Mouse (Mus musculus) megakaryocyte progenitor cell, adult 5-6 weeks (primary cell): ENCODE results near the gene Ppfia2. TPM values are rescaled to one million over a fixed set of nuclear protein-coding genes. Genes with fewer than 3 reads are reported as not detected.

ENCODE experiments used
- ATAC-seq: replicated peaks from 2 replicates; pipeline ENCODE4 v1.8.0; 2016; ENCODE audit warnings: mild to moderate bottlenecking, moderate TSS enrichment, inconsistent platforms; ENCODE audit not compliant: poor library complexity
- total RNA-seq, 2 experiments: library from RNA; stranded (forward) in 1 of 2; stranded (reverse) in 1 of 2; fragments of 157-497, 149-512 nt in 1 of 2; fragments of 200-1000 nt in 1 of 2; gene quantifications; 2 replicates each; pipeline versions ENCODE4 v1.2.3 to v1.2.4; 2015 to 2017

Gene Ppfia2
- not detected in 2 replicates for total RNA-seq (2015)
- total RNA-seq (2017) = not detected in 2 replicates

DNA sequence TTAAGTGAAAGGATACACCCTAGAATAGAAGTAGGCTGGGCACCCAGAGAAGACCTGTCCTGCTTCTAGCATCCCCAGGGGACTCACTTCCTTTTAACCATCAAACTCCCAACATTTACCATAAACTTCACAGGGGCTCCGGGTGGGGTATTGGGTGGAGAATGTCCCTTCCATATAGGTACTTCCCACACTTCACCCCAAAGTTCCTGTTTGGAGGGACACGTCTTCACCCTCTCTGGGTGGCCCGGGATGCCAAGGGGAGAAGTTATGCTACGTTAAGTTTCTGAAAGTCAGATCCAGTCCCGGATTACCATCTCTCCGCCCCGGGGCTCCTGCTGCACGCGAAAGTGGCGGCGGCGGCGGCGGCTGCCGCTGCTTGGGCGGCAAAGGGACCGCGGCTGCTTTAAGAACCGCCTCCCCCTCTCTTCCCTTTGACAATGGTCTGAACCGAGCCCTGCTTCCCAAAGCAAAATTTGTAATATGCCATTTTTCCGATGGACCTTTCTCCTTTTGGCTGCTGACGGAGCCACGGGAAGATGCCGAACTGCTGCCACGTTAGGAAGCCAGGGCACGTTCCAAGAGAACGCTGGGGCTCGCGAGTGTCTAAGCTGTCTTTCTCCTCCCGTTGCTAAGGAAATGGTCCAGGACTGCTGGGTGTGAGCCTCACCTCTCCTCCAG is at the start of gene Ppfia2:
Gene Ppfia2 (plus strand): TSS at position 485 of the 678 bp plus-strand sequence.
- peak; percentile 46; the same call in 1 of the 2 replicates for ATAC-seq

DNA sequence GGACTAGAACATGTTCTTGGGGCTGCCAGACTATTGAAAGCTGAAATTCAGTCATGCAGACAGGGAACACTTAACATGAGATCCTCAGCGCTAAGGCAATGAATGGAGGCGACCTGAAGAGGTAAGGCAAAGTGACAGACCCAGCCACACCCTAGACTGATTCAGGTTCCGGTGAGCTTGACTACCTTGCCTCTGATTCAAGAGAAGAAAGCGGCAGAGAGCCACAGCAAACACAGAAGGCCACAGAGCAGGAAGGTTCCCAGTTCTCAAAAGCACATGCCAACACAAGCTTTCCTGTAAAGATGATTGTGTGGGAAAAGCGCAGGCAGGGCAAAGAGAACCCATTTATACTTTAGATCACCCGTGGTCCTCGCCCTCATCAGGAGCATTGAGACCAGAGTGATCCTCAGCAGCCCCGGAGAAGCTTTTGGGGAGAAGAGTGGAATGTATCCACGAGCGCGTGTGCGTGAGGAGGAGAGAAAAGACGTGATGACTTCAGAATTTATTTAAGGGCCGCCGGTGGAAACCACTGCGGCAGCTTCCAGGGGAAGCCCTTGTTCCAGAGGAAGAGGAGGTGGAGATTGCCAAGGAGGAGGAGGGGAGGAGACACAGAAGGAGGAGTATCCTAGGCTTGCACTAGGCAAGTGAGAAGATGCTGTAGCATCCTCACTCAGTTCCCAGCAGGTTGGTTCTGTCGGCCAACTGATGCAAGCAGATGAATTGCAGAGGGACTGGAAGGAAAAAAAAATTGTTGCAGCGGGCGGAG is 1.0 kb upstream of the Ppfia2 start:
- ATAC-seq = no peak

DNA sequence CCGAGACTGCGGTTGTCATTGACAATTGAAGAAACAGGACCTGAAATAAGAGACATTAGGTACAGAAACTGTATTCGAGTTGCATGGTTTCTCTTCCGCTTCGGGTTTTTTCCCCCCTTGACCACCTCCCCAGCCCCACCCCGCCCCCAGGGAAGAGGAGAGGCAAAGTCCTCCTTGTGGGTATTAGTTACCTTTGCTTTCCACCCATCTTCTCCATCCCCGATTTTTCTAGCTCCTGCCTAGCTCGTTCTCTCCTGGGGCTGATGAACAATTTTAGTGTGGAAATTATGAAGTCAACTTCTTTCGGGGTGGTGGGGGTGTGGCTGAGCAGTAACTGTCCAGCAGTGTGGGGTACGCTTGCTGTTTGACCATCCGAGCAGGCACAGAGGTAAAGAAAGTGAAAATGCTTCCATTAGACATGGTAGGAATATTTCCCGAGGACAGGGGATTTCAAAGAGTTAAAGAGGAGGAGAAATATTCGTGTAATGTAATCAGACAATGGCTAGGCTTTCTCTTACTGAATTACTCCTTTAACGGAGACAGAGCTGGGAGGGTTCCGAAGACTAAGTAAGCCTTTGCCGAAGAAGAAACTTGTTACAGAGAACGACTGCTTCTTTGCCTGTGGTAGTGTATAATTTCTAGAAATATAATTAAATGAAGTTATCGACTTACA is 530 bp downstream of the Ppfia2 start:
- no peak; the same call in 1 of the 2 replicates for ATAC-seq

DNA sequence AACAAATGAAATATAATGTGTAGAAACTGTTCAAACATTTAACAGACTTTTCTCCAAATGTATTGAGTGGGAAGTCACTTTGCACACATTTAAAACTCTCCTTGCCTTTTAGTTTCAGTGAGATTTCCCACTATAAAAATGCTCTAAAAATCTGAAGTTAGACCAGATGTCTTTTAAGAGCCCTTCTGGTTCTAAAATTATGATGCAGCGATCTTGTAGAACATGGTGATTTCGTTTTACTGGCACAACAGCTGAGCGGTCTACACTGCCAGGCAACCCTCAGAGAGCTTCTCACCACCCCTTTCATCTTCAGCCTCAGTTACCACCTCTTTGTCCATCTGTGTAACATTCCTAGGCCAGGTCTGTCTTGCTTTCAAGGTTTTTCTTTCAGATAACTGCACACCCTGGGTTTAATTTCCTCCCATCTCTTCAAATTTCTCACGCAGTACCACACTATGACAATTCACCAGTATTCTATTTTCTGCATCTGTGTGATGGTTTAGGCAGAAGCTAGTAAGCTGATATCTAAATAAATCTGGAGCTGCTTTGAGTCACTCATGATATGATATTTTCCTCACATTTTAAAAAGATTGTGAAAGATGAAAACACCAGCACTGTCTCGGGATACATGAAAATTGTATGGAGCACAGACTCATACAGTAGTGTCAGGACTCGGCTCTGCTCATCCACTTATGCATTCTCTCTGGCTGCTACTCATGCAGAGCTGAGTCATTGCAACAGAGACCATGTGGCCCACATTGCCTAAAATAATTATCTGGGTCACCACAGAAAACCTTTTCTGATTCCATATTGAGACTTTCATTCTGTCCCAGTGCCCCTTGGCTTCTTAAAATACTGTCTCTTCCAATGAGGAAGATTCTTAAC is 39.4 kb downstream of the Ppfia2 start:
- ATAC-seq = no peak

DNA sequence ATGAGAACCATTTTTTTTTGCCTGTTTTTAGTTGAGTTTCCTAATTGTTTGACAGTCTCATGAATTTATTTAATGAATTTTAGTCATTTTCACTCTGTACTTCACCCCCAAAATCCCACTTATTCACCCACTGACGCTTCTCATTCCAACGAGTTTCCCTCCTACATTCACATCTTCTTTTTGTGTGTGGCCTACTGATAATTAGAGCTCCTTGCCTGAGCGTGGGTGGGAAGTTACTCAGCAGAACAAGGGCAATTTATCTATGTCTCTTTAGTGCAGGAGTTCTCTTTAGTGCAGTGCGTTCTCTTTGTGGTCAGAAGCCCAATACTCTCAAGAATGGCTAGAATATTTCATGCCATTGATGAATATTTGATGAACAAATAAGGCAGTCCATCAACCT is 95.9 kb downstream of the Ppfia2 start:
- ATAC-seq = no peak

DNA sequence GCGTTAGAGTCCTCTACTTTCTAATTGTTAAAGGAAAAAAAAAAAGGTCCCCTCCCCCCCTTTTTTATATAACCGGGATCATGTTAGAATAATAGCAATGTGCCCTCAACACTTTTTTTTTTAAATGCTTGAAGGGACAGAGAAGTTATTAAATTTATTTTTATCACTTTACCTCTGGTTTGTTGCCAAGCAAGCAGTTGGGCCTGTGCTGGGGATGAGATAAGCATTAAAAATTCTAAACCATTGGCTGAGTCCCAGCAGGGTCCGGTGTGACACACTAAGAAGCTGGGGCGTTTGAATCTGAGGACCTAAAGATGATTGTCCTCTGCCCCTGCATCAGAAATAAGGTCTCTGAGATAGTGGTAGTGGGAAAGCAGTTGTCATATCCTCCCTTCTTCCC is 114.9 kb downstream of the Ppfia2 start:
- peak; percentile 59 for ATAC-seq

DNA sequence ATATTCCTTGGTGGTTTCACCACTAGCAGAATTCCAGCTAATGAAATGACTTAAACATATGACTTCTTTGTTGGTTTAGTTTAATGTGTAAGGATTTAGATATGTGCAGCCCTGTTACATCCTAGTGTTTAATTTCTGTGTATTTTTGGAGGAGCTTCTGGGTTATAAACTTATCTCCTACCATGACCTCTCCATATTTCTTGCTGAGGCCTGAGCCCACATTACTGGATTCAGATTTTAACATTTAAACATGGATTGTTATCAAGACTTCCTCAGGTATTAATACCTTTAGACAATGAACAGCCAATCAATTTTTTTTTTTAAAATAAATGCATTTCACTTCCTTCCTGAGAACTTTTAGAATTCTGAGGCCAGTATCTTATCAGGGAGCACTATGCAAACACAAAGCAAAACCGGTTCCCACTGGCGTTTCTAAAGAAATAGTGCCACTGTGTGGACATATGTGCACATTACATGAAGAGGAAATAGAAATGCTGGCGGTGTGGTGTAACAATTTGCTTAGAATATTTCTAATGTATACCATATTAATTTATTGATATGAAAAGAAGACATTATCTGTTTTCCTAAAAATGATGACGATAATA is 115.4 kb downstream of the Ppfia2 start:
- peak; percentile 98 for ATAC-seq

DNA sequence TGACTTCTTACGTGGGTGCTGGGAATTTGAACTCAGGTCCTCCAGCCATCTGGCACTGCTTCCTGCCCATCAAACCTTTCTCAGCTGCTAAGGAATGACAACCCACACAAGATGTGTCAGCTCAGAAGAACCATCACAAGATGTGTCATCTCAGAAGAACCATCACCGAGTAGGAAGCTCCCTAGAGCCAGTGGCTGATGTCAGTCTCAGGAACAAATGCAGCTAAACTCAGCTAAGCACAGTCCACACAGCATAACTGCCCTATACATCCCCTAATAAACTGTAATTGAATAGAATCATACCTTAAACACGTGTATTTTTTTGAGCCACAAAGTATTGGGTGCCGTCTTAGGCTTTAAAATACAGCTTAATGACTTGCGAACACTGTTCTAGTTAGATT is 117.7 kb downstream of the Ppfia2 start:
- ATAC-seq = no peak

DNA sequence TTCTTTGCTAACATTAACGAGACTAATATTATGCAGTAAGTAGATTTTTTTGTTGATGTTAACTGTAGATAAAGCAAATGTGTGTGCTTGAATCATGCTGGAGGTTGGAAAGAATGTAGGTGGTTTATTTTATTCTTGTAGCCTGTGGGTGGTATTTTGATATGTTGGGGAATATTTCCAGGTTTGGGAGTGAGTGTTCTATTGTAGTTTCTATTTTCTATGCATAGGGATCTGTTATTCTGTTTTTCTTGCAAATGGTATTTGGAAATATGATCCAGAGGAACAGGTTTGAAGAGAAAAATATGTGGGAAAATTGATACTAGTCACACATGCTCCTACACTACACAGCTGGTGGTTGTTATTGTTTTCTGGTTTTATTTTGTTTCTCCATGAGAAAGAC is 120.8 kb downstream of the Ppfia2 start:
- ATAC-seq = no peak

DNA sequence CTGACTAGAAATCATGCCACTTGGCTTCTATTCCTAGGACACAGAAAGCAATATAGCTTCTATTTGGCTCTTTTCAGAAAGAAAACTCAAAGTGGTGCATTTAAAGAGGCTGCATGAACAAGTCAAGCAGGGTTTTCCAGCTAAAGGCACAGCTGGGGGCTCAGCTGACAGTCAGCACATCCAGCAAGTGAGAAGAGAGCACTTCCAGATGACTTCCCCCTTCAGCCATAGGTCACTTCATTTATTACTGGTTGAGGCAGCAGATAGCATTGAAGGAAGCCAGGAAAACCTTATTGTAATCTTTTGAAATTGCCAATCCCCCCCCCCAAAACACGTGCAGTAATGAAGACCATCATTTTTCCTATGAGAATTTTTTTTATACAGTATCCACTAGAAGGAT is 126.8 kb downstream of the Ppfia2 start:
- ATAC-seq = no peak

DNA sequence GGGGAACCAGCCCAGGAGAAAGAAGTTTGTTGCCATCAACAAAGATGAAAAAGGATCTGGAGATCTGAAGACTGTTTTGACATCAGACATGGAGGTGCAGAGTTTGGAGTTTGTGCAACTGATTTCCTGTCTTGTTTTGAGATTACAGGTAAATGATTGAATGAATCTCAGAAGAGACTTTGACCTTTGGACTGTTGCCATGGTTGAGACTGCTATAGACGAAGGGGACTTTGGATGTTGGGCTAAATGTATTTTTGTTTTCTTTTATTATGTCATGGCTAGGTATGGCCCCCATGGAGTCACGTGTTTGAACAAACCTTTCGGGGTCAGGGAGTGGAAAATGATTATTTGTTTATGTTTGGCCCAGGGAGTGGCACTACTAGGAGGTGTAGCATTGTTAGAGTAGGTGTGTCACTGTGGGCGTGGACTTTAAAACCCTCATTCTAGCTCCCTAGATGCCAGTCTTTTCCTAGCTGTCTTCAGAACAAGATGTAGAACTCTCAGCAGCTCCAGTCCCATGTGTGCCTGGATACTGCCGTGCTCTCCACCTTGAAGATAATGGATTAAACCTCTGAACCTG is 133.3 kb downstream of the Ppfia2 start:
- no peak for ATAC-seq

DNA sequence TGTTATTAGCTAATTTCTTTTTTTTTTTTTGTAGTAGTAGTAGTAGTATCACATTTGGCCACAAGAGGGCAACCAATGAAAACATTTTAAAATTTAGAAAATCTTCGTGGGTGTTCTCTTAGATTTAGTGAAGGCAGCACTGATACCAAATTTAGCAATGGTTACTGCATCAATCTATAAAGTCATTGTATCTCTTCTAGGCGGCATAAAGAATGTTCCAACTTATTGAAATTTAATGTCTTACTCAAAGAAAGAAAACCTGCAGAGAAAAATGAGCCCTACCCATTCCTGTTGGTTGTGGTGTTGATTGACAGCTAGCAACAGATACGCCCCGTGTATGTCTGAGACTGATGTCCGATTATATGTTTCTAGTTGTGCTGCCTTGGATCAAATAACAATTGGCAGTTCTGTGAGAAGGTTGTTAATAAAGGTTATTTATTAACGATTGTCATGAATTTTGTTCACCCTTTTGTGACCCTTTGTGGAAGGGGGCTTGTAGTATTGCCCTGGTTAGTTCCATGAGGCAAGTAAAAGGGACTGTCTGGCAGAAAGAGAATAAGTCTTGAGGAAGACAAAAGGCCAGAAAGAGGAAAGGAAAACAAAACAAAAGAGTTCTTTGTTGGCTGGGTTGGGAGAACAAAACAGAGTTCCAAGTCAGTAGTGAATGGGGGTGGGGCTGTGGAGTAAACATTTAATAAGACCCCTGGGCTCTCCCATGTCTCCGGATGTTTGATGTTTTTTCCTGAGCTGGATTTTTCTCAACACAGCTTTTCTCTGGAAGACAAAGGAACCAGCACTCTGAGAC is 139.2 kb downstream of the Ppfia2 start:
- ATAC-seq = peak; percentile 58; the same call in 1 of the 2 replicates

DNA sequence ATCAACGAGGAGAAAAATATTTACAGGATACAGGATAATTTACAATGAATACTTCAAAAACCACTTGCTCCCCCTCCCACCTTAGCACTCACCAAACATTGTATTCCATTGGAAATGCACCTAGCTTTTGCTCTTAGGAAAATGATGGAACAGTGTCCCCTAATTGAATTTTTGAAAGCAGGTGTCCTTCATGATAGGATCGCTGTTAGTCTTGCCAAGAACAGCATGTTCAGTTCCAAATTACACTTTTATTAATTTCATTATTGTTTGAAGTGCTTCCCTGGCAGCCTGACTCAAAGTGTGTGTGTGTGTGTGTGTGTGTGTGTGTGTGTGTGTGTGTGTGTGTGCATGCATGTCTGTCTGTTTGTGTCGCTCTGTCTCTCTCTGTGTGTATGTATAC is 140.1 kb downstream of the Ppfia2 start:
- no peak for ATAC-seq

DNA sequence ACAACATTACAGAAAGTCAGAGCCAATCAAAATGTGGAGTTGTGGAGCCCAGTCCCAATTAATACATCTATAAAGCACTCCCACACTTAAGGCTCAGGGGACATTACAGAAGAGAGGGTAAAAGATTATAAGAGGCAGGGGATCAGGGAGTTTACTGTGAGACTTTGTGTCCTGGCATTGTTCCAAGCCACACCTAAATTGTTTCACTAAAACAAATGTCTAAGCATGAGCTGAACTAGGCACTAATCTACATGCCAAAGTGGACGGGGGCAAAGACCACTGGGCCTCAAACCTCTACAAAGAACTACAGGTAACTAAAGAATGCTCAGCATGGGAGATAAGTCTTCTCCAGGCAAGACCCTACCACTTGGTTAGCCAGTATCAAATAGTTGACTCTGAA is 148.1 kb downstream of the Ppfia2 start:
- no peak for ATAC-seq

DNA sequence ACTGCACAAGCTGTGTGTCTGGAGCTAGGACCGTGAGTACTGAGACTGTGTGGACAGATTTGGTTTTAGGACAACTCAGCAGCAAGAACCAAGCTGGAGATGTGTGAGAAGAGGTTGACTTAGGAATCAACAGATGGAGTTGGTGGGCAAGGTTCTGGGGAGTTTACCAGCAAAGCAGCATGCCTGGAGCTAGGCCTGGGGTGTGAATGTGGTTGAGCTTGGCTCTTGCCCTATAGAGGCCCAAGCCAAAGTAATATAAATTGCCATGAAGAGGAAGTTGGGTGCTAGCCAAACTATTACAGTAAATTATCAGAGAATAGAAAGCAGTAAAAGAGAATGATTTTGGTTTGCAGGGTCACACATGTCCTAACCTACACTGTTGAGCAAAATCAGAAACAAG is 150.8 kb downstream of the Ppfia2 start:
- no peak for ATAC-seq

DNA sequence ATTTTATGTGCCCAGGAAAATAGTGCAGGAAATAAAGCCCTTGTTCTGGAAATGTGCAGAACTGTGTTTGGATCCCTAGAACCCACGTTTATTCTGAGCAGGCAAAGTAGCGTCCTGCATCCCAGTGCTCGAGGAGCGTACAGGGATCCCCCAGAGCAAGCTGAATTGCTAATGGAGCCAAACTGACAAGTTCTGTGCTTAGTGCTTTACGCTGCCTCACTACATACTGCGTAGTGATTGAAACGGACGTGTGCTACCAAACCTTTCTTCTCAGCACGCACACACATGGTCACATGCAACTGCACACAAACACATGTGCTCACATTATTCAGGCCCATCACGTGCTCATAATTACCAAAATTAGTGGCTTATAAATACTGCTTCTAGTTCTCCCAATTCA is 153.2 kb downstream of the Ppfia2 start:
- ATAC-seq = no peak

DNA sequence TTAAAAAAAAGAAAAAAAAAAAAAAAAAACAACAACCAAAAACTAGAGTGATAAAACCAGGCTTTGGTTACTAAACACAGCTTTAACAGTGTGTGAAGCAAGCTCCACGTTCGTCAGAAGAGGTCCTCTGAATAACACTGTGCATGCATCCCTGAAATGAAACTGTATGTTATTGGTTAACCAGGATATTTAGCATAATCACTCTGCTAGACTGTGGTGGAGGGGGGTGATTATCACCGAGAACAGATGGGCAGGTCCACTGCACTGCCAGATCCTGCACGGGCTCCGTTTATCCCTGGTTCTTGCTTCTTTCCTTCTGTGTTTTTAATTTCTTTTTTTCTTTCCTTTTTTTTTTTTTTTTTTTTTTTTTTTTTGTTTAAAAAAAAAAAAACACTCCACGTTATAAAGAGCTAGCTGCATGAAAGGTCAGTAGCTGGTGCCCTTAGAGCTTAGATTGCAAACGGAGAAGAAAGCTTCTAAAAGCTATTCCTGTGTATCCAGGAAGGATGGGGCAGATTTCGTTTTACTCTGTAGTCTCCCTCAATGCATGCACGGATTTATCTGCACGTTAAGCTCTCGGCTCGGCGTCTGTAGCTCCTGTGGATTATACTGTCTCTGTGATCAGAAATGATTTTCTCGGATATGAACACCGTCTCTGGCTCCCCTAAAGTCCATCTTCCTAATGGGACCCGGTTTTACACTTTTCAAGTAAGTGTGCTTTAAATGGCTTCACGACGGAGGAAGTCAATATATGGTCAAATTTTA is 162.2 kb downstream of the Ppfia2 start:
- ATAC-seq = no peak

DNA sequence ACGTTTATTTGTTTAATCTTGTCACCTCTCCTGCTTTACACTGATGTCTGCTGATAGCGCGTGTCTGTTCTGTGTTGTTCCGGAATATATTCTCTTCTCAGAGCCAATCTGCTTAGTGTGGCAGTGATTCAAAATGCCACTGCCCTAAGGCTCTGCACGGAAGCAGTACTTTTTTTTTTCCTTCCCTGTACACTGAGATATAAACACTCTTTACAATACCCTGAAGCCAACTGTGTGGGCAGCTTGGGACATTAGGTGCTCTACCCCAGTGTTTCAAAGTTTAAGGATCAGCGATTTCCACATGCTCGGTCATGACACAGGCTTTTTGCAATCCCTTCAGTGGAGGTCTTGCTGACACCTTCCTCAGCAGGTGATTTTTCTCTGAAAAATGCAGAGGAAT is 163.8 kb downstream of the Ppfia2 start:
- no peak for ATAC-seq

DNA sequence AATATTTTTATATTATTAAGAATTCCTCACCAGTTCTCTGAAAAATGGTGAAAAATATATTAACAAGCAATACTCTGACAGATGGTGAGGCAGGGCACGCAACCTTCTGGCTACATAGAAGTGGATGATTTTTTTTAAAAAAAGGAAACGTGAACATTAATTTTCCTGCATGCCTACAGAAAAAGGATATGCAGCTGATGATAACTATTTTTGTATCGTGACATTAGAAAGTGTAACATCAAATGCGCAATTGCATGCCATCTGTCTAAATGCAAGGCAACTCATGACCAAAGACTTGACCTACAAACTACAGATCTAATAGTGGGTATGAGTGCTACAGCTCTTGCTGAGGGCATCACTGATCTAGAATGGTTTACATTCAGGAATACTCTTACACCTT is 182.1 kb downstream of the Ppfia2 start:
- no peak for ATAC-seq
